Mouse (Mus musculus): ENCODE measurements around the gene Atl1.

DNA sequence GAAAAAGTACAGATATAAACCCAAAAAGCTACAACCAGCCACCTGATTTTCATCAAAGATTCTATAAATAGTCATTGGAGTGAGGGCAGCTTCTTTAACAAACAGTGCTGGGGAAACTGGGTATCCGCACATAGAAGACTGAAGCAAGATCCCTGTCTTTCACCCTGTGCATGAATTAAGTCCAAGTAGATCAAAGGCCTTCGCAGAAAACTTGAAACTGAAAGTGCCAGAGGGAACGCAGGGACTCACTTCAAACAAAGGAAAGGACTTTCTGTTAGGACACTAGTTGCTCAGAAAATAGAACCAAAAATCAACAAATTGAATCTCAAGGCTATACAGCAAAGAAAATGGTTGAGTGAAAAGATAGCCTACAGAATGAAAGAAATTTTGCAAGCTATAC, 103.0 kb downstream of the Atl1 start:
- TF ChIP-seq CTCF (IDR thresholded peaks at IDR 0.05; ENCODE audit: low read depth, low read length) (no peak), POLR2A (IDR thresholded peaks at IDR 0.05; ENCODE audit: insufficient read depth, low read length) (no peak)

Measured in ES-Bruce4 (cell line).